Mouse (Mus musculus): ENCODE results near the gene Lmo7.

The Lmo7 gene

GRCm38 (mm10) chr14:101834109-101834508 is 104.4 kb downstream of the Lmo7 start:
- in situ Hi-C loops (cut with MseI, MboI): no loop called here

- in situ Hi-C loops (cut with MseI, MboI): no loop called here
Observed at GRCm38 (mm10) chr14:101836401-101836800, 106.6 kb downstream of the Lmo7 start.

GRCm38 (mm10) chr14:101837176-101837575 is 107.4 kb downstream of the Lmo7 start:
- in situ Hi-C loops (cut with MseI, MboI): no loop called here

GRCm38 (mm10) chr14:101838231-101838839 is 108.6 kb downstream of the Lmo7 start:
- in situ Hi-C loops (cut with MseI, MboI): no loop called here

GRCm38 (mm10) chr14:101839771-101840731 is 110.3 kb downstream of the Lmo7 start:
- in situ Hi-C loops (cut with MseI, MboI): no loop called here

GRCm38 (mm10) chr14:101841271-101841670 is 111.5 kb downstream of the Lmo7 start:
- in situ Hi-C loops (cut with MseI, MboI): no loop called here

- in situ Hi-C loops (cut with MseI, MboI): no loop called here
Observed at GRCm38 (mm10) chr14:101842521-101842920, 112.8 kb downstream of the Lmo7 start.

GRCm38 (mm10) chr14:101843443-101843842 is 113.7 kb downstream of the Lmo7 start:
- in situ Hi-C loops (cut with MseI, MboI): no loop called here

GRCm38 (mm10) chr14:101844467-101844866 is 114.7 kb downstream of the Lmo7 start:
- in situ Hi-C loops (cut with MseI, MboI): no loop called here

- in situ Hi-C loops (cut with MseI, MboI): no loop called here
Observed at GRCm38 (mm10) chr14:101846097-101846882, 116.5 kb downstream of the Lmo7 start.

- in situ Hi-C loops (cut with MseI, MboI): no loop called here
Observed at GRCm38 (mm10) chr14:101847520-101847919, 117.8 kb downstream of the Lmo7 start.

GRCm38 (mm10) chr14:101852584-101853195 is 122.9 kb downstream of the Lmo7 start:
- in situ Hi-C loops (cut with MseI, MboI): no loop called here

GRCm38 (mm10) chr14:101853207-101853606 is 123.5 kb downstream of the Lmo7 start:
- in situ Hi-C loops (cut with MseI, MboI): no loop called here

- in situ Hi-C loops (cut with MseI, MboI): no loop called here
Observed at GRCm38 (mm10) chr14:101853722-101854121, 124.0 kb downstream of the Lmo7 start.

GRCm38 (mm10) chr14:101854226-101854625 is 124.5 kb downstream of the Lmo7 start:
- in situ Hi-C loops (cut with MseI, MboI): no loop called here

GRCm38 (mm10) chr14:101859305-101859886 is 129.6 kb downstream of the Lmo7 start:
- in situ Hi-C loops (cut with MseI, MboI): no loop called here

GRCm38 (mm10) chr14:101862088-101862487 is 132.3 kb downstream of the Lmo7 start:
- in situ Hi-C loops (cut with MseI, MboI): no loop called here

GRCm38 (mm10) chr14:101867071-101867733 is 137.4 kb downstream of the Lmo7 start:
- in situ Hi-C loops (cut with MseI, MboI): no loop called here

- in situ Hi-C loops (cut with MseI, MboI): no loop called here
Observed at GRCm38 (mm10) chr14:101869145-101869544, 139.4 kb downstream of the Lmo7 start.

GRCm38 (mm10) chr14:101869661-101870060 is 139.9 kb downstream of the Lmo7 start:
- in situ Hi-C loops (cut with MseI, MboI): no loop called here
